Mouse (Mus musculus) stomach, postnatal 0 days (tissue): ENCODE measurements around the gene Cxcr3. TPM values are rescaled to one million over a fixed set of nuclear protein-coding genes. Genes with fewer than 3 reads are reported as not detected.

ENCODE experiments used
- ATAC-seq: fragments of 200-750 bp; cut with Nextera tagmentation; 2 replicates; pipeline ENCODE4 v1.8.0; 2017; ENCODE audit not compliant: low FRiP score, low TSS enrichment
- DNase-seq: peaks from one replicate; pipeline ENCODE4 v3.0.0-alpha.2; 2016; ENCODE audit warnings: low spot score
- H3K27ac ChIP-seq: fragments of 300-500 bp; sonication (generic); replicated peaks from 2 replicates; pipeline ENCODE4 v1.5.1; 2014; ENCODE audit warnings: mild to moderate bottlenecking, control low read depth
- H3K27me3 ChIP-seq: fragments of 300-500 bp; sonication (generic); 2 replicates; pipeline ENCODE4 v1.6.1; 2014; ENCODE audit warnings: low read length; ENCODE audit not compliant: control insufficient read depth, insufficient read depth
- H3K36me3 ChIP-seq: fragments of 300-500 bp; sonication (generic); 2 replicates; pipeline ENCODE4 v1.6.1; 2014; ENCODE audit warnings: low read length, mixed read lengths; ENCODE audit not compliant: control insufficient read depth, insufficient read depth
- H3K4me1 ChIP-seq: fragments of 300-500 bp; sonication (generic); replicated peaks from 2 replicates; pipeline ENCODE4 v1.6.1; 2014; ENCODE audit warnings: antibody characterized with exemption; ENCODE audit not compliant: control insufficient read depth, insufficient read depth
- H3K4me2 ChIP-seq: fragments of 300-500 bp; sonication (generic); replicated peaks from 2 replicates; pipeline ENCODE4 v1.6.1; 2014; ENCODE audit warnings: low read depth, mild to moderate bottlenecking, control low read depth, moderate library complexity
- H3K4me3 ChIP-seq: fragments of 300-500 bp; sonication (generic); 2 replicates; pipeline ENCODE4 v1.5.1; 2014; ENCODE audit warnings: low read depth, low read length, control low read depth
- H3K9ac ChIP-seq: fragments of 300-500 bp; sonication (generic); 2 replicates; pipeline ENCODE4 v1.6.1; 2014; ENCODE audit warnings: mild to moderate bottlenecking, low read length, control low read depth, mixed read lengths
- H3K9me3 ChIP-seq: fragments of 300-500 bp; sonication (generic); 2 replicates; pipeline ENCODE4 v1.6.1; 2016; ENCODE audit warnings: low read length; ENCODE audit not compliant: control insufficient read depth
- CTCF ChIP-seq: IDR thresholded peaks from 2 replicates; pipeline ENCODE4 v1.5.1; 2016; ENCODE audit warnings: antibody characterized with exemption, low read depth, mild to moderate bottlenecking, moderate library complexity
- EP300 ChIP-seq: optimal IDR thresholded peaks from 2 replicates; pipeline ENCODE3; 2016; ENCODE audit warnings: antibody characterized with exemption
- WGBS: fragments of 180-500 bp; shearing (Covaris S2); extraction: QIAGEN DNeasy Blood & Tissue Kit; methylation state at CpG from one replicate; pipeline ENCODE4 v1.1.7; 2014; 5-methylcytosine and 5-hydroxymethylcytosine counted together
- polyA plus RNA-seq: library from polyadenylated mRNA; unstranded; fragments of >200 nt; fragmentation: Nextera tagmentation; extraction: Ambion mirVana; gene quantifications from 2 replicates; pipeline ENCODE4 v1.2.1, GENCODE M21; 2015

Gene Cxcr3
- 0.29 and 0.48 TPM in 2 replicates for polyA plus RNA-seq

- no peak for TF ChIP-seq EP300
- TF ChIP-seq CTCF: no peak
- DNase-seq: peak; percentile 14
- no peak for ATAC-seq
- no peak within 1 kb of the TSS for H3K9ac ChIP-seq
- no peaks in the 10 kb centered on the region for H3K36me3 ChIP-seq
- H3K27ac ChIP-seq: no peak within 1 kb of the TSS
- H3K27me3 ChIP-seq: no peaks in the 10 kb centered on the region
- H3K4me1 ChIP-seq: no peaks in the 10 kb centered on the region
- no peaks in the 10 kb centered on the region for H3K9me3 ChIP-seq
- no peak within 1 kb of the TSS for H3K4me2 ChIP-seq
- H3K4me3 ChIP-seq: no peak within 1 kb of the TSS
- 65% methylated on average over 11 of the region's 11 CpGs for WGBS
Observed at GRCm38 (mm10) chrX:101733828-101734319, at the start of gene Cxcr3. TSS of gene Cxcr3 (minus strand) at chrX:101734269.

GRCm38 (mm10) chrX:101772035-101772434, 38.0 kb upstream of the Cxcr3 start:
- Histone ChIP-seq H3K27me3 (no peaks in the 10 kb centered on the region), H3K9me3 (no peaks in the 10 kb centered on the region), H3K27ac (no peak overlapping the region), H3K36me3 (no peaks in the 10 kb centered on the region), H3K9ac (no peak overlapping the region), H3K4me1 (no peaks in the 10 kb centered on the region), H3K4me3 (no peak overlapping the region), H3K4me2 (no peak overlapping the region)
- TF ChIP-seq CTCF (peak; percentile 85), EP300 (no peak)
- 43% methylated on average over 5 of the region's 5 CpGs for WGBS
- ATAC-seq (no peak), DNase-seq (peak; percentile 26)

GRCm38 (mm10) chrX:101770307-101770706, 36.2 kb upstream of the Cxcr3 start:
- WGBS: 61% methylated on average over 3 of the region's 3 CpGs
- ATAC-seq: no peak
- Histone ChIP-seq H3K27ac (no peak overlapping the region), H3K36me3 (no peaks in the 10 kb centered on the region), H3K9me3 (no peaks in the 10 kb centered on the region), H3K4me3 (no peak overlapping the region), H3K4me2 (no peak overlapping the region), H3K27me3 (no peaks in the 10 kb centered on the region), H3K9ac (no peak overlapping the region), H3K4me1 (no peaks in the 10 kb centered on the region)
- no peak for DNase-seq
- no peak for TF ChIP-seq EP300
- no peak for TF ChIP-seq CTCF

GRCm38 (mm10) chrX:101769478-101769877, 35.4 kb upstream of the Cxcr3 start:
- H3K9ac ChIP-seq: no peak overlapping the region
- no peak for TF ChIP-seq CTCF
- TF ChIP-seq EP300: no peak
- H3K4me1 ChIP-seq: no peaks in the 10 kb centered on the region
- WGBS: 51% methylated on average over 2 of the region's 2 CpGs
- no peak overlapping the region for H3K4me2 ChIP-seq
- H3K4me3 ChIP-seq: no peak overlapping the region
- ATAC-seq (no peak), DNase-seq (no peak)
- no peaks in the 10 kb centered on the region for H3K27me3 ChIP-seq
- no peaks in the 10 kb centered on the region for H3K36me3 ChIP-seq
- no peak overlapping the region for H3K27ac ChIP-seq
- H3K9me3 ChIP-seq: no peaks in the 10 kb centered on the region

GRCm38 (mm10) chrX:101767280-101767679, 33.2 kb upstream of the Cxcr3 start:
- ATAC-seq (no peak), DNase-seq (no peak)
- Histone ChIP-seq H3K27ac (no peak overlapping the region), H3K36me3 (no peaks in the 10 kb centered on the region), H3K4me2 (no peak overlapping the region), H3K4me3 (no peak overlapping the region), H3K4me1 (no peaks in the 10 kb centered on the region), H3K9me3 (no peaks in the 10 kb centered on the region), H3K27me3 (no peaks in the 10 kb centered on the region), H3K9ac (no peak overlapping the region)
- no peak for TF ChIP-seq EP300
- TF ChIP-seq CTCF: no peak
- 53% methylated on average over 7 of the region's 7 CpGs for WGBS

GRCm38 (mm10) chrX:101765111-101765510, 31.0 kb upstream of the Cxcr3 start:
- Histone ChIP-seq H3K27ac (no peak overlapping the region), H3K36me3 (no peaks in the 10 kb centered on the region), H3K4me2 (no peak overlapping the region), H3K4me1 (no peaks in the 10 kb centered on the region), H3K9ac (no peak overlapping the region), H3K4me3 (no peak overlapping the region), H3K27me3 (no peaks in the 10 kb centered on the region), H3K9me3 (no peaks in the 10 kb centered on the region)
- DNase-seq: no peak
- TF ChIP-seq EP300 (no peak), CTCF (no peak)
- WGBS: 64% methylated on average over 4 of the region's 4 CpGs
- ATAC-seq: no peak
